Mouse (Mus musculus) urinary bladder, postnatal 25 days (tissue): ENCODE data around the gene Eif3a.
A peak's percentile ranks its signal among the peaks of the same experiment; 100 is the strongest.

Experiments
- DNase-seq: peaks from one replicate; pipeline ENCODE4 v3.0.0; 2022; ENCODE audit warnings: low spot score

Gene Eif3a

GRCm38 (mm10) chr19:60790551-60791161 is at the start of gene Eif3a:
Eif3a (minus strand) TSS chr19:60790658.
- DNase-seq: peak; percentile 92

GRCm38 (mm10) chr19:60837747-60838146 is 47.3 kb upstream of the Eif3a start:
- peak; percentile 75 for DNase-seq

- no peak for DNase-seq
Observed at GRCm38 (mm10) chr19:60818677-60819076, 28.2 kb upstream of the Eif3a start.

GRCm38 (mm10) chr19:60813133-60813532 is 22.7 kb upstream of the Eif3a start:
- no peak for DNase-seq

GRCm38 (mm10) chr19:60812036-60812389 is 21.6 kb upstream of the Eif3a start:
- no peak for DNase-seq

GRCm38 (mm10) chr19:60811098-60812035 is 20.9 kb upstream of the Eif3a start, which contains the start of gene Fam45a:
Fam45a (plus strand) TSS chr19:60811585.
- peak; percentile 86 for DNase-seq

GRCm38 (mm10) chr19:60809927-60810326 is 19.5 kb upstream of the Eif3a start:
- no peak for DNase-seq

- no peak for DNase-seq
Observed at GRCm38 (mm10) chr19:60804903-60805302, 14.4 kb upstream of the Eif3a start.

- DNase-seq: no peak
Observed at GRCm38 (mm10) chr19:60799867-60800569, 9.6 kb upstream of the Eif3a start.

GRCm38 (mm10) chr19:60797415-60797814 is 7.0 kb upstream of the Eif3a start:
- DNase-seq: no peak

- no peak for DNase-seq
Observed at GRCm38 (mm10) chr19:60795244-60795643, 4.8 kb upstream of the Eif3a start.

- no peak for DNase-seq
Observed at GRCm38 (mm10) chr19:60793170-60793707, 2.8 kb upstream of the Eif3a start.

GRCm38 (mm10) chr19:60791164-60791563 is 706 bp upstream of the Eif3a start:
- DNase-seq: no peak

- DNase-seq: peak; percentile 49
Observed at GRCm38 (mm10) chr19:60789919-60790506, 445 bp downstream of the Eif3a start.

GRCm38 (mm10) chr19:60789452-60789851 is 1.0 kb downstream of the Eif3a start:
- no peak for DNase-seq

- no peak for DNase-seq
Observed at GRCm38 (mm10) chr19:60788214-60788960, 2.1 kb downstream of the Eif3a start.

GRCm38 (mm10) chr19:60787465-60788150 is 2.9 kb downstream of the Eif3a start:
- no peak for DNase-seq

- DNase-seq: no peak
Observed at GRCm38 (mm10) chr19:60784712-60785111, 5.7 kb downstream of the Eif3a start.

- no peak for DNase-seq
Observed at GRCm38 (mm10) chr19:60782034-60782433, 8.4 kb downstream of the Eif3a start.

- no peak for DNase-seq
Observed at GRCm38 (mm10) chr19:60773366-60773765, 17.1 kb downstream of the Eif3a start.
